Mouse (Mus musculus) adrenal gland, postnatal 0 days (tissue): ENCODE data around the gene Mansc4. TPM values are rescaled to one million over a fixed set of nuclear protein-coding genes. Genes with fewer than 3 reads are reported as not detected.

Source experiments
- polyA plus RNA-seq: library from polyadenylated mRNA; unstranded; fragments of >200 nt; fragmentation: Nextera tagmentation; extraction: Ambion mirVana; gene quantifications from 2 replicates; pipeline ENCODE4 v1.2.1, GENCODE M21; 2015

The Mansc4 gene
- 0.98 and 1.4 TPM in 2 replicates for polyA plus RNA-seq

DNA sequence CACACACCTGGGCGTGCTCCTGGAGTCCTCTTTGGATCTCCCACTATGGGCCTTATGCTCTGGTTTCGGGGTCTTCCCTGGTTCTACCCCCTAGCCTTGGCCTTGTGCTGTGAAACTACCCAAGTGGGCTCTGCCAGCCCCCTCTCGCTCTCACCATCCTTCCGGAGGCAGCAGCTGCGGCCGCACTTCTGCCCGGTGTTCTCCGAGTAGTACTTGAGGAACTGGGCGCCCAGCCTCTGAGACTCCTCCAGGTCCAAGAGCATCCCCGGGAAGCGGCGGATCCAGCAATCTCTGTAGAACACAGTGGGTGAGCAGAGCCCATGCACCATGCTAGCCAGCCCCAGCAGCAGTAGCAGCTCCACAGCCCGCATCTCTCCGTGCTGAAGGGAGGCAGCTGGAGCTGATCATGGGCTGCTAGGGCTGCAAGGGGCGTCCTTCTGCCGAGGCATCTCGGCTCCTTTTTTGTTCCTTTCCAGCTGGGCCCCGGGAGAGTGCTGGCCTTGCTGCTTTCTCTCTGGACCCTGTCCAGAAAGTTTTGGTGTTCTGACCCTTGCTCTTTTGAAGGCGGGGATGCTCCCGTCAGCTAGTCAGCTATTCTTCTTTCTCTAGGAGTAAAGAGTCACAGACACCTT is at the start of gene Mansc4:
TSS of gene Mansc4 (minus strand) at position 439 of the 632 bp plus-strand sequence.

DNA sequence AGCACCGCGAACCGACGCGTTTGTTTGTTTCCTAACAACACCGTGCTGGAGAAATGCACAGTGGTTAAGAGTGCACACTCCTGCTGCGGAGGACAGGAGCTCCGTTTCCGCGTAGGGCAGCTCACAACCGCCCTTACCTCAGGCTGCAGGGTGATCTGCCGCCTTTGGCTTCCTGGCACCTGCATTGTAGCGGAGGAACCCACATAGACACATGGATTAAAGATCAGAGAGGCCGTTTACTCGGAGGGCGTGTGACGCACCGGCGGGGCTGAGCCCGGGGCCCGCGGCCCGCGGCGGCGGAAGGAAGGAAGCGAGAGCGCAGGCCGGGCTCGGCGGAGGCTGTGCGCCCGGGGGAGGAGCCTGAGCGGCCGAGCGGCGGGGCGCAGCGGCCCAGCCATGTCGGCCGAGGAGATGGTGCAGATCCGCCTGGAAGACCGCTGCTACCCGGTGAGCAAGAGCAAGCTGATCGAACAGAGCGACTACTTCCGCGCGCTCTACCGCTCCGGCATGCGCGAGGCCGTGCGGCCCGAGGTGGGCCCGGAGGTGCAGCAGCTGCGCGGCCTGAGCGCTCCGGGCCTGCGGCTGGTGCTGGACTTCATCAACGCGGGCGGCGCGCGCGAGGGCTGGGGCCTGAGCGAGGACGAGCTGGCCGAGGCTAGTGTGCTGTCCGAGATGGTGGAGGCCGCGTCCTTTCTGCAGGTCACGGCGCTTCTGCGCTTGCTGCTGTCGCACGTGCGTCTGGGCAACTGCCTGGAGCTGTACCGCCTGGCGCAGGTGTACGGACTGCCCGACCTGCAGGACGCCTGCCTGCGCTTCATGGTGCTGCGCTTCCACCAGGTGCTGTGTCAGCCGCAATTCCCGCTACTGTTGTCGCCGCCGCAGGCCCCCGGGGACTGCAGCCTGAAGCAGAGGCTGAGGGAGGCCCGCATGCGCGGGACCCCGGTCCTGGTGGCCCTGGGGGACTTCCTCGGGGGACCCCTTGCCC is 4.6 kb upstream of the Mansc4 start, which contains the start of gene Klhl42:
TSS of gene Klhl42 (plus strand) at position 244 of the 985 bp plus-strand sequence.

GRCm38 (mm10) chr6:147042291-147043290 is 44.2 kb downstream of the Mansc4 start, which contains the start of gene Mrps35:
Mrps35 (plus strand) TSS chr6:147042764.

DNA sequence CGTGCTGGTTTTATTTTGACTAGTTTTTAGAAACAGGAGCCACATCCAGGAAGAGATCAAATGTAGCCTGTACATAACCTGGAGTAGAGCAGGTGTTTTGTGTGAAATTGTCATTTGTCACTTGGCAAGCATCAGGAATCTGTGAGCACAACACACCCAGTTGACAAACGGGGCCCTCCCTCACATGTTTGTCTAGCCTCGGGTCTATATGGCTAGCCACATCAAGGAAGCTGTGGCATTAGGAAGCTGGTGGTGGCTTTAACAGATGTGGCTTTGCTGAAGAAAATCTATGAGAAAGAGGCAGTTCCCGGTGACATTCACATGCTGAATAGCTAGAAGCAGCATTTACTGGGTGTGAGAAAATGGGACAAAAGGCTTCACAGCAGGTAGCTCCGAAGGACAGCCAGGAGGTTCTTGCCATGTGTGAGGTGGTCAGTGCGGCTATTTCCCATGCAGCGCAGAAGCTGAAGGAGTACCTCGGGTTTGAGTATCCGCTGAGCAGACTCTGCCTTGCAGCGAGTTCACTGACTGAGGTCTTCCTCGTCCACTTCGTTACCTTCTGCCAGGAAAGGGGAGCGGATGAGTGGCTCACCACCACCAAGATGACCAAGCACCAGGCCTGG is 54.4 kb downstream of the Mansc4 start, which contains the start of gene Rep15:
TSS of gene Rep15 (plus strand) at position 282 of the 623 bp plus-strand sequence.

Other genes starting within 250 kb of the Mansc4 start
- gene Smco2, start 236.9 kb downstream of the Mansc4 start, polyA plus RNA-seq, result not detected in 2 replicates
- gene Ppfibp1, start 198.5 kb downstream of the Mansc4 start, polyA plus RNA-seq, result 27.3 and 43.5 TPM in 2 replicates
- gene 1700034J05Rik, start 132.6 kb downstream of the Mansc4 start, polyA plus RNA-seq, result 0.19 TPM in 1 of 2 replicates, not detected in the other
- gene Rep15, start 54.4 kb downstream of the Mansc4 start, polyA plus RNA-seq, result 0.41 and 0.84 TPM in 2 replicates
- gene Mrps35, start 44.3 kb downstream of the Mansc4 start, polyA plus RNA-seq, result 71.5 and 102 TPM in 2 replicates
- 4.9 and 7.0 TPM in 2 replicates for gene Klhl42, start 4.3 kb upstream of the Mansc4 start, polyA plus RNA-seq
- gene Pthlh, start 177.2 kb upstream of the Mansc4 start, polyA plus RNA-seq, result 2.2 and 4.8 TPM in 2 replicates